Mouse (Mus musculus) midbrain, embryonic 16.5 days (tissue): ENCODE measurements around the gene Abhd6. TPM values are rescaled to one million over a fixed set of nuclear protein-coding genes. Genes with fewer than 3 reads are reported as not detected.

Experiments
- ATAC-seq: fragments of 200-750 bp; cut with Nextera tagmentation; 2 replicates; pipeline ENCODE4 v1.8.0; 2017; ENCODE audit warnings: moderate TSS enrichment
- H3K27ac ChIP-seq: fragments of 300-500 bp; sonication (generic); 2 replicates; pipeline ENCODE4 v1.5.1; 2014; ENCODE audit warnings: mild to moderate bottlenecking, low read length, mixed read lengths
- H3K27me3 ChIP-seq: fragments of 300-500 bp; sonication (generic); 2 replicates; pipeline ENCODE4 v1.6.1; 2014; ENCODE audit warnings: low read depth, low read length, mixed read lengths; ENCODE audit not compliant: control insufficient read depth, insufficient read depth
- H3K36me3 ChIP-seq: fragments of 300-500 bp; sonication (generic); 2 replicates; pipeline ENCODE4 v1.6.1; 2014; ENCODE audit warnings: mild to moderate bottlenecking, low read length, moderate library complexity, mixed read lengths; ENCODE audit not compliant: control insufficient read depth, insufficient read depth
- H3K4me1 ChIP-seq: fragments of 300-500 bp; sonication (generic); 2 replicates; pipeline ENCODE4 v1.6.1; 2014; ENCODE audit warnings: mild to moderate bottlenecking, low read length, mixed read lengths; ENCODE audit not compliant: control insufficient read depth, insufficient read depth
- H3K4me2 ChIP-seq: fragments of 300-500 bp; sonication (generic); 2 replicates; pipeline ENCODE4 v1.6.1; 2014; ENCODE audit warnings: mild to moderate bottlenecking, low read length, mixed read lengths
- H3K4me3 ChIP-seq: fragments of 300-500 bp; sonication (generic); 2 replicates; pipeline ENCODE4 v1.5.1; 2014; ENCODE audit warnings: low read depth, mild to moderate bottlenecking, low read length, moderate library complexity, mixed read lengths
- H3K9ac ChIP-seq: fragments of 300-500 bp; sonication (generic); 2 replicates; pipeline ENCODE4 v1.6.1; 2014; ENCODE audit warnings: low read depth, low read length, mixed read lengths
- H3K9me3 ChIP-seq: fragments of 300-500 bp; sonication (generic); replicated peaks from 2 replicates; pipeline ENCODE4 v1.6.1; 2014; ENCODE audit warnings: mild to moderate bottlenecking, low read length, mixed read lengths; ENCODE audit not compliant: control insufficient read depth, poor library complexity, severe bottlenecking
- WGBS: fragments of 180-500 bp; shearing (Covaris S2); extraction: QIAGEN DNeasy Blood & Tissue Kit; methylation state at CpG from one replicate; pipeline ENCODE4 v1.1.7; 2014; 5-methylcytosine and 5-hydroxymethylcytosine counted together
- polyA plus RNA-seq: library from polyadenylated mRNA; unstranded; fragments of >200 nt; fragmentation: Nextera tagmentation; extraction: Ambion mirVana; gene quantifications from 2 replicates; pipeline ENCODE4 v1.2.1, GENCODE M21; 2015

The Abhd6 gene
- polyA plus RNA-seq, 1 experiment from 2014 or later: 42.8 TPM

DNA sequence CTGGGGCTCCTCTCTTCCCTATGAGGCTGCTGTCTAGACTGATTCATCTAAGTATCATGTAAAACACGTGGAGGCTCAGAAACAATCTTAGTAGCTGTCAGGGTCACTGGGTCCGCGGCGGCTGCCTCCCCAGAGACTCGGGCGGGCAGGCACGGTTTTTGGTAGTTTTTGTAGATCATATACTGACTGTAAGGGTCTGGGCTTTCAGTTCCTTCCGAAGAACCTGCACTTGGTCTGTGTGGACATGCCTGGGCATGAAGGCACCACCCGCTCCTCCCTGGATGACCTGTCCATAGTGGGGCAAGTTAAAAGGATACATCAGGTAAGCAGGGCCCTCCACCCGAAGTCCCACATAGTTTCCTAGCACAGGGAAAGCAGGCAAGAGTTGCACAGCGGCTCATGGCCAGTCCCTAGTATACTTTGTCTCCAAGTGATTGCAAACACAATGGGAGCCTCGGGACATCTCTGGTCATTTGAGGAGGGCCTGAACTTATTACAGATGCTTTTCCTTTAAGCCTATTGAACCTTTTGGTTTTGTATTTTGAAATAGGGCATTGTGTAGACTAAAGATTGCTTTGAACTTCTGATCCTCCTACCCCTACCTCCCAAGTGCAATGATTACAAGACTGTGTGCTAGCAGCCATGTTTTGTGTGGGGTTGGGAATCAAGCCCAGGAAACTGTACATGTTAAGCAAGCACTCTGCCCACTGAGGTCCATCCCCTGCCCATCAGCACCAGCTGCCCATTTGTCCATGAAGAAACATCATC, 38.4 kb downstream of the Abhd6 start:
- no peaks in the 10 kb centered on the region for H3K27me3 ChIP-seq
- WGBS: 84% methylated on average over 12 of the region's 12 CpGs
- no peak overlapping the region for H3K27ac ChIP-seq
- no peaks in the 10 kb centered on the region for H3K9me3 ChIP-seq
- ATAC-seq: no peak
- H3K36me3 ChIP-seq: peaks cover 9% of the 10 kb centered on the region; the same call in 1 of the 2 replicates
- no peaks in the 10 kb centered on the region for H3K4me1 ChIP-seq
- H3K4me2 ChIP-seq: no peak overlapping the region
- H3K9ac ChIP-seq: no peak overlapping the region
- H3K4me3 ChIP-seq: no peak overlapping the region

DNA sequence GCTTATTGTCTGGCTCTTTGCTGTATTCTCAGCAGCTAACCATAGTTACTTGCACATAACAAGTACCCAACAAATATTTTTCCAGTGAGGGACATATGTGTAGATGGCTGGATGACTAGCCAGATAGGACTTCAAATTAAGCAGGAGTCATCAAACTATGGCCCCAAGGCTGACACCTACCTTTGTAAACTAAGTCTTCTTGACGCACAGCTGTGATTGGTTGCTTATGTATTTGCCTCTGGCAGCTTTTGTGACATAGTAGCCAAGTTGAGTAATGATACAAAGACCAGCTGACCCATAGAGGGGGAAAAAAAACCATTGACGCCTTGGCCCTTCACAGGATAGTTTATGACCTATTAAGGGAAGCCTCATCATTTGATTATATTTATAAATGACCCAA, 39.4 kb downstream of the Abhd6 start:
- Histone ChIP-seq H3K9me3 (no peaks in the 10 kb centered on the region), H3K4me1 (no peaks in the 10 kb centered on the region), H3K9ac (no peak overlapping the region), H3K27me3 (no peaks in the 10 kb centered on the region), H3K4me2 (no peak overlapping the region), H3K4me3 (no peak overlapping the region), H3K27ac (no peak overlapping the region), H3K36me3 (peaks cover 14% of the 10 kb centered on the region)
- WGBS: 92% methylated on average over 2 of the region's 2 CpGs
- ATAC-seq: no peak

DNA sequence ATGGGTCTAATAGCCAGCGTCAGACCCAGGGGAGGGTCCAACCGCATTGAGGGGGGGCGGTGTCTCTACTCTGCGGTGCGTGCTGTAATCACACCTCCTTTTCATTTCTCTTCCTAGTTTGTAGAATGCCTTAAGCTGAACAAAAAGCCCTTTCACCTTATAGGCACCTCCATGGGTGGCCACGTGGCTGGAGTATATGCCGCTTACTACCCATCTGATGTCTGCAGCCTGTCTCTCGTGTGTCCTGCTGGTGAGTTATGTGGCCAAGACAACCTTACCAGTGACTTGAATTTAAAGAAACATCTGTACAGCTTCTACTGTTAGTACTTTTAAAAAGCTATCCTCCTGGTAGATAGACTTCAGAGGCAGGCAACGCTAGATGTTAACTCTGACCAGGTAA, 39.9 kb downstream of the Abhd6 start:
- Histone ChIP-seq H3K4me1 (no peaks in the 10 kb centered on the region), H3K27ac (no peak overlapping the region), H3K4me3 (no peak overlapping the region), H3K27me3 (no peaks in the 10 kb centered on the region), H3K36me3 (peaks cover 15% of the 10 kb centered on the region), H3K9ac (no peak overlapping the region), H3K4me2 (no peak overlapping the region), H3K9me3 (no peaks in the 10 kb centered on the region)
- ATAC-seq: no peak
- WGBS: 96% methylated on average over 9 of the region's 9 CpGs

DNA sequence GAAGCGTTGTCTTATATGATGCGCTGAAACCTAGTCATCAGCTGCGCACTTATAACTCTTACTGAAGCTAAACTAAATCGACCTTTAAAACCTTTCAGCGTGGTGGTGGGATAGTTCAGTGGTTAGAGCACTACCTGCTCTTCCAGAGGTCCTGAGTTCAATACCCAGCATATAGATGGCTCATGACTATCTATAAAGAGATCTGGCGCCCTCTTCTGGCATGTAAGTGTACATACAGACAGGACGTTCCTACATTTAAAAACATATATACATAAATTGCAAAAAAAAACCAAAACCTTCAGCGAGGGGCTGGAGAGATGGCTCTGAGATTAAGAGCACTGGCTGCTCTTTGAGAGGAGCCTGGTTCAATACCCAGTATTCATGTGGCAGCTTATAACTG, 41.6 kb downstream of the Abhd6 start:
- no peak overlapping the region for H3K9ac ChIP-seq
- H3K36me3 ChIP-seq: peaks cover 24% of the 10 kb centered on the region
- WGBS: 68% methylated on average over 8 of the region's 8 CpGs
- H3K9me3 ChIP-seq: no peaks in the 10 kb centered on the region
- ATAC-seq: no peak
- no peaks in the 10 kb centered on the region for H3K27me3 ChIP-seq
- H3K4me3 ChIP-seq: no peak overlapping the region
- no peak overlapping the region for H3K27ac ChIP-seq
- no peak overlapping the region for H3K4me2 ChIP-seq
- no peaks in the 10 kb centered on the region for H3K4me1 ChIP-seq

DNA sequence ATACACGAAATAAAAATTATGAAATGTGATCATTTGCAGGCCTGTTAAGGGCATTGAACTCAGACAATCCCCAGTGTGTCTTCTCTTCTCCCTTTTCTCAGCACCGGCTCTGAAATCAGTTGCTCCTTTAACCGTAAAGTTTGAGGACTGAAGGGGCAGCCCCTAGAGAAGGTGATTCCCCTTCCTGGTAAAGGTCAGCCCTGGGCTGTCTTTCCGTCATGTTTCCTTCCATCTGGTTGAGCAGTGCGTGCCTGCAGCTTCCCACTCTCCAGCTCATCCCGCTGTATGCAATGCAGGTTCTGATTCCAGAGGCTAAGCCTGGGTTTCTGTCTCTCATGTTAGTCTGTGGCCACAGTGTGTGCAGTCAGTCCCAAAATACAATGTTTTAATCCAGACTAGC, 42.1 kb downstream of the Abhd6 start:
- no peak overlapping the region for H3K27ac ChIP-seq
- peaks cover 25% of the 10 kb centered on the region for H3K36me3 ChIP-seq
- no peaks in the 10 kb centered on the region for H3K4me1 ChIP-seq
- no peak overlapping the region for H3K4me3 ChIP-seq
- no peaks in the 10 kb centered on the region for H3K9me3 ChIP-seq
- no peak for ATAC-seq
- no peak overlapping the region for H3K4me2 ChIP-seq
- no peak overlapping the region for H3K9ac ChIP-seq
- H3K27me3 ChIP-seq: no peaks in the 10 kb centered on the region
- WGBS: 94% methylated on average over 6 of the region's 6 CpGs

DNA sequence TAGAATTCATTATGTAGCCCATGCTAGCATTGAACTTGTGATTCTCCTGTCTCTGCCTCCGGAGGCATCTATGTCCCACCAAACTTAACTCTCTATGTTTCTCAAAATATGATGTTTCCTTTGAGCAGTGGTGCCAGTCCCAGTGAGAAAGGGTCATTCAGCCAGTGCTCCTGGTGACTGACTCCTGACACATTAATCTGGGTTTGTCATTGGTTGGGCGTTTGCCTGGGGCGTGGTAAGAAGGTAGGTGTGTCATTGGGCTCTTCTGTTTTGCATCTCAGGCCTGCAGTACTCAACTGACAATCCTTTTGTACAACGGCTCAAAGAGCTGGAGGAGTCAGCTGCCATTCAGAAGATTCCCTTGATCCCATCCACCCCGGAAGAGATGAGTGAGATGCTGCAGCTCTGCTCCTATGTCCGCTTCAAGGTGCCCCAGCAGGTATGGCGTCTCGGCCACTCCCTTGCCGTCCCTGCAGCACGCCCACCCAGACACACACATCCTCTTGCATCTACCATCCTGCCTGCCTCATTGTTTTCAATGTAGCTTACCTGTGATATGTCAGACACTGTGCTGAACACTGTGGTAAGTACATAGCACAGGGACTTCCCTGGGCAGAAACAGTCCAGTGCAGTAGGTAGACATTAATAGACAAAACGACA, 42.6 kb downstream of the Abhd6 start:
- no peaks in the 10 kb centered on the region for H3K9me3 ChIP-seq
- no peaks in the 10 kb centered on the region for H3K4me1 ChIP-seq
- no peak overlapping the region for H3K4me2 ChIP-seq
- H3K27me3 ChIP-seq: no peaks in the 10 kb centered on the region
- H3K9ac ChIP-seq: no peak overlapping the region
- H3K27ac ChIP-seq: no peak overlapping the region
- H3K36me3 ChIP-seq: peaks cover 26% of the 10 kb centered on the region
- ATAC-seq: no peak
- no peak overlapping the region for H3K4me3 ChIP-seq
- WGBS: 90% methylated on average over 11 of the region's 11 CpGs

DNA sequence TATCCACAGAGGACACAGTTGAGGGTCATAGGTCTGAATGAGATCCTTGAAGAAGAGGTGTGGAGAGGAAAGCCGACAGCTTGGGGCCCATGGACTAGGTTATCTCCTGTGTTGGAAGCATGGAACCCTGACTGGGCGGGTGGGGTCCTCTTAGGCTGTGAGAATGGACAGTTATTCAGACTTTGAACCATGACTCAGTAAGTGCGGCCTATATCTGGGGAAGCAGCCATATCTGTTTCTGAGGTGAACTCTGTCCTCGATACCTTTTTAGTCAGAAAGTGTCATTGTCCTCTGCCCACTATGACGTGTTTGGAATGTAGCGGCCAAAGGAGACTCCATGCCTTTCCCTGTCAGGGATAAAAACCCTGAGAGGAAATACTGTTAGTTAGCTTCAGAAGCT, 44.1 kb downstream of the Abhd6 start:
- Histone ChIP-seq H3K27me3 (no peaks in the 10 kb centered on the region), H3K9ac (no peak overlapping the region), H3K9me3 (no peaks in the 10 kb centered on the region), H3K4me2 (no peak overlapping the region), H3K36me3 (peaks cover 33% of the 10 kb centered on the region), H3K4me1 (no peaks in the 10 kb centered on the region), H3K4me3 (no peak overlapping the region), H3K27ac (no peak overlapping the region)
- no peak for ATAC-seq
- WGBS: 96% methylated on average over 6 of the region's 6 CpGs

DNA sequence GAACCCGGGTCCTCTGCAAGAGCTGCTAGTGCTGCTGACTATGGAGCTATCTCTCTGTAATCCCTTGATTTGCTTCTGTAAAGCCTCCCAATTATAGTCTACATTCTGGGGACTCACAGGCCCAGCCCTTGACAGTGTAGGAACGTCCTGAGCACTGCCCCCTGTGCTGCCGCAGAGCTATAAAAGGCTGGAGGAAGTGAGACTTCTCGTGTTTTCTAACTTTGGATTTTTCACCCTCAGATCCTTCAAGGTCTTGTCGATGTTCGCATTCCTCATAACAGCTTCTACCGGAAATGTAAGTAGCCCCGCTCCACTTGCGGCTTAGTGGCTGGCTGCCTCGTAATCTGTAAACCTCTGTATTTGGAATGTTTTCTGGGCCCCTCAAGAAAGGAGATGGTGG, 46.6 kb downstream of the Abhd6 start:
- Histone ChIP-seq H3K9me3 (no peaks in the 10 kb centered on the region), H3K9ac (no peak overlapping the region), H3K4me1 (no peaks in the 10 kb centered on the region), H3K36me3 (peaks cover 33% of the 10 kb centered on the region), H3K27ac (no peak overlapping the region), H3K4me2 (no peak overlapping the region), H3K27me3 (no peaks in the 10 kb centered on the region), H3K4me3 (no peak overlapping the region)
- WGBS: 93% methylated on average over 10 of the region's 10 CpGs
- no peak for ATAC-seq

DNA sequence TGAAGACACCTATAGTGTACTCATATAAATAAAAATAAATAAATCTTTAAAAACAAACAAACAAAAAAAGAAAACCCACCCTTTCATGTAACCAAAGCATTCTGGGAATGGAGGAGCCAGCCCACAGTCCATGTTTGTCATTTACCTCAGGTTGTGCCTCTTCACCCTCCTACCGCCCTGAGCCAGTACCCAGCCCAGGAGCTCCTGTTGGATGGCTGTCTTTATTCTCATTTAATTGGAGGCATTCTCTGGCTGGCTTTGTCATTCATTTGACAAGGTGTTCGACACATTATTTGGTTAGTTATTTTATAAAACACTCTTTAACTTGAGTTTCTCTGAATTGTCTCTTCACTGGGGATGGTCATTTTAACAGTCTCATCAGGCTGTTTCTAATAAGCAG, 49.2 kb downstream of the Abhd6 start:
- H3K9ac ChIP-seq: no peak overlapping the region
- WGBS: 88% methylated on average over 2 of the region's 2 CpGs
- H3K36me3 ChIP-seq: peaks cover 31% of the 10 kb centered on the region
- H3K27me3 ChIP-seq: no peaks in the 10 kb centered on the region
- H3K9me3 ChIP-seq: no peaks in the 10 kb centered on the region
- no peak overlapping the region for H3K4me3 ChIP-seq
- no peak for ATAC-seq
- H3K4me1 ChIP-seq: no peaks in the 10 kb centered on the region
- H3K4me2 ChIP-seq: no peak overlapping the region
- H3K27ac ChIP-seq: no peak overlapping the region
